Mouse (Mus musculus) cerebellum, postnatal 25 days (tissue): ENCODE results near the gene Snd1.
A peak's percentile ranks its signal among the peaks of the same experiment; 100 is the strongest.

Experiments used
- DNase-seq, 2 experiments: peaks; one replicate each; pipeline ENCODE4 v3.0.0; 2021; ENCODE audit warnings: mixed read lengths in 2 of 2

The Snd1 gene

GRCm38 (mm10) chr6:28981966-28982701 lies 507.2 kb downstream of the Snd1 start:
- peak; percentile 73 to 74 for DNase-seq

GRCm38 (mm10) chr6:28982817-28983216 lies 507.9 kb downstream of the Snd1 start:
- no peak for DNase-seq
